Mouse (Mus musculus) forebrain, embryonic 11.5 days (tissue): ENCODE measurements at regions not wholly inside any gene's neighbourhood (a gene's known extent, or its start where the extent isn't known, plus 50 kb on each side); places are given as distances from the start of the nearest gene placed in this dataset.

ENCODE experiments used
- ATAC-seq: fragments of 200-750 bp; cut with Nextera tagmentation; replicated peaks from 2 replicates; pipeline ENCODE4 v1.8.0; 2017; ENCODE audit warnings: moderate TSS enrichment; ENCODE audit not compliant: low FRiP score
- DNase-seq: peaks from one replicate; pipeline ENCODE4 v3.0.0-alpha.2; 2017; ENCODE audit warnings: low spot score
- H3K27ac ChIP-seq: fragments of 300-500 bp; sonication (generic); 2 replicates; pipeline ENCODE4 v1.5.1; 2014; ENCODE audit warnings: low read depth, low read length
- H3K27me3 ChIP-seq: fragments of 300-500 bp; sonication (generic); 2 replicates; pipeline ENCODE4 v1.6.1; 2014; ENCODE audit warnings: mild to moderate bottlenecking, low read length, mixed read lengths; ENCODE audit not compliant: control insufficient read depth, insufficient read depth
- H3K36me3 ChIP-seq: fragments of 300-500 bp; sonication (generic); 2 replicates; pipeline ENCODE4 v1.6.1; 2014; ENCODE audit warnings: mild to moderate bottlenecking, low read length, moderate library complexity, mixed read lengths; ENCODE audit not compliant: control insufficient read depth, insufficient read depth
- H3K4me1 ChIP-seq: fragments of 300-500 bp; sonication (generic); replicated peaks from 2 replicates; pipeline ENCODE4 v1.6.1; 2014; ENCODE audit warnings: low read length, mixed read lengths; ENCODE audit not compliant: control insufficient read depth, insufficient read depth
- H3K4me2 ChIP-seq: fragments of 300-500 bp; sonication (generic); 2 replicates; pipeline ENCODE4 v1.6.1; 2014; ENCODE audit warnings: low read depth, mild to moderate bottlenecking, low read length, moderate library complexity, mixed read lengths; ENCODE audit not compliant: severe bottlenecking
- H3K4me3 ChIP-seq: fragments of 300-500 bp; sonication (generic); 2 replicates; pipeline ENCODE4 v1.5.1; 2014; ENCODE audit warnings: low read depth, low read length
- H3K9ac ChIP-seq: fragments of 300-500 bp; sonication (generic); 2 replicates; pipeline ENCODE4 v1.6.1; 2014; ENCODE audit warnings: low read length
- H3K9me3 ChIP-seq: fragments of 300-500 bp; sonication (generic); 2 replicates; pipeline ENCODE4 v1.6.1; 2016; ENCODE audit warnings: low read length, mixed read lengths; ENCODE audit not compliant: control insufficient read depth
- WGBS: fragments of 180-500 bp; shearing (Covaris S2); extraction: QIAGEN DNeasy Blood & Tissue Kit; methylation state at CpG from one replicate; pipeline ENCODE4 v1.1.7; 2014; 5-methylcytosine and 5-hydroxymethylcytosine counted together

DNA sequence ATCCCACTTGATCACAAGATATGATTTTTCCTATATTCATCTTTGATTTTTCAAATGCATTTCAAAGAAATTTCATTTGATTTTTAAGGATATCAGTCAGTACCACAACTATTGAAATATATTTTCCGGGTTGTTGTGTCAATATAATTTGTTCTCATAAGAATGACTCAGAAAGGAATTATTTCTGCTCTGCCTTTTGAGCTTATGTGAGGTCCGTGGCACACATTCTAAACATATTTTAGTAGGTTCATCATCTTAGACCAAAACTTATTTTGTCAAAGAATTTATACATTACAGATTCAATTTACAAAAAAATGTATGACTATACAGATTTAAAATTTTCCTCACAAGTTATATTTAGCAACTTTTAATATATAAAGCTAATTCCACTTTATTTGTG, 119.5 kb upstream of the Ntf3 start:
- H3K4me1 ChIP-seq: no peaks in the 10 kb centered on the region
- no peak overlapping the region for H3K4me2 ChIP-seq
- H3K9me3 ChIP-seq: no peaks in the 10 kb centered on the region
- no peaks in the 10 kb centered on the region for H3K27me3 ChIP-seq
- ATAC-seq (no peak), DNase-seq (no peak)
- H3K36me3 ChIP-seq: no peaks in the 10 kb centered on the region
- no peak overlapping the region for H3K27ac ChIP-seq
- no peak overlapping the region for H3K9ac ChIP-seq
- no peak overlapping the region for H3K4me3 ChIP-seq
- WGBS: 84% methylated on average over 2 of the region's 2 CpGs

DNA sequence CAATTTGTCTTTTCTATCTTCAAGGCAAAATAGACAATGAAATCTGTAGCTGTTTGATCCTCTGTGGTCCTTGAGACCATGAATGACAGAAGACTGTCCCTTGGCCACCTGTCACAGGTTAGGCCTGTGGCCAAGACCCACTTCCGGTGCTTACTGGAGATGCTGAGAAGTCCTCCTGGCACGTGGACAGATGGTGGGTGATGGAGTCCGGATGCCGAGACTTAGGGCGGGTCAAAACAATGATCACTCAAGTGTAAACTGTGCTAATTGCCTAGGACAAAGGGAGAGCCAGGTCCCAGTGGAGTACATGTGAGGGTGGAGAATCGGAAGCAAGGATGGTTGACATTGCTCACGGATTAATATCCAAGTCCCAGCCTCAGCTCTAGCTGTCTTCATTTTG, 117.7 kb upstream of the Ntf3 start:
- Histone ChIP-seq H3K4me3 (no peak overlapping the region), H3K36me3 (no peaks in the 10 kb centered on the region), H3K27ac (no peak overlapping the region), H3K9me3 (no peaks in the 10 kb centered on the region), H3K4me1 (no peaks in the 10 kb centered on the region), H3K9ac (no peak overlapping the region), H3K27me3 (no peaks in the 10 kb centered on the region), H3K4me2 (no peak overlapping the region)
- DNase-seq (no peak), ATAC-seq (no peak)
- WGBS: 71% methylated on average over 7 of the region's 7 CpGs

DNA sequence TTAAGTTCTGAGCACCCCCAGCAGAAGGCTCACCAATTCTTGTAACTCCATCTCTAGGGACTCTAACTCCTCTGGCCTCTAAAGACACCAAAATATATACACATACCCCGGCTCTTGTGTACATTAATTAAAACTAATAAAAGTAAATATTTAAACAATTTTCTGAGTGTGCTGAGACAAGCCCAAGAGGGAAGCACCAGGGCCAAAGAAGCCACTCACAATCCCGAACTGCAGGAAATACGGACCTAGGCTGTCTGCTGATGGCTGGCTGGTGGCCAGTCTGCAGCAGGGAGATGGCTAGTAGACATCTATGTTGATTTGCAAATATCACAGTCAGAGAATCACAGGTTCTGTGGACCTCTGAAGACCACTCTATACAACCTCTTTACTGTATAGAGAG, 113.6 kb upstream of the Ntf3 start:
- no peak overlapping the region for H3K9ac ChIP-seq
- DNase-seq (no peak), ATAC-seq (no peak)
- no peaks in the 10 kb centered on the region for H3K9me3 ChIP-seq
- no peaks in the 10 kb centered on the region for H3K4me1 ChIP-seq
- no peaks in the 10 kb centered on the region for H3K36me3 ChIP-seq
- no peak overlapping the region for H3K4me3 ChIP-seq
- no peak overlapping the region for H3K27ac ChIP-seq
- H3K4me2 ChIP-seq: no peak overlapping the region
- 87% methylated on average over 3 of the region's 3 CpGs for WGBS
- H3K27me3 ChIP-seq: no peaks in the 10 kb centered on the region

DNA sequence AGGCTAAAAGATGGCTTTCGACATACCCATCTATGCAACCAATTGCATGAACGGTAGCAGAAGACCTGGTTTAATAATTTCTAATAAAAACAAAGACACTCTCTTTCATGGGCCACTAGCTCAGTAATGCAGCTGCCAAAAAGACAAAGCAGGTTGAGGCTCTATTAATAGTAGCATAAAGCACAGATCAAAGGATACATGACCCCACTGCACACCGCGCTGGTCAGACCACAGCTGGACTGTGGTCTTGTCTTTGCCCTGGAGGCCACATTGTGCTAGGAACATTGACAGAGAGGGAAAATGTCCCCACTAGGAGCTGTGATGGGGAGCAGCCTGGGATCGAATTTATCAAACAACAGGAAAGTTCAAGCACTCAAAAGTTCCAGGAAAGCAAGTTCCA, 79.3 kb upstream of the Ntf3 start:
- no peaks in the 10 kb centered on the region for H3K27me3 ChIP-seq
- H3K9ac ChIP-seq: no peak overlapping the region
- H3K4me1 ChIP-seq: no peaks in the 10 kb centered on the region
- no peak for DNase-seq
- H3K4me2 ChIP-seq: no peak overlapping the region
- no peak overlapping the region for H3K27ac ChIP-seq
- H3K36me3 ChIP-seq: no peaks in the 10 kb centered on the region
- H3K4me3 ChIP-seq: no peak overlapping the region
- ATAC-seq: no peak
- no peaks in the 10 kb centered on the region for H3K9me3 ChIP-seq
- WGBS: 73% methylated on average over 5 of the region's 5 CpGs

DNA sequence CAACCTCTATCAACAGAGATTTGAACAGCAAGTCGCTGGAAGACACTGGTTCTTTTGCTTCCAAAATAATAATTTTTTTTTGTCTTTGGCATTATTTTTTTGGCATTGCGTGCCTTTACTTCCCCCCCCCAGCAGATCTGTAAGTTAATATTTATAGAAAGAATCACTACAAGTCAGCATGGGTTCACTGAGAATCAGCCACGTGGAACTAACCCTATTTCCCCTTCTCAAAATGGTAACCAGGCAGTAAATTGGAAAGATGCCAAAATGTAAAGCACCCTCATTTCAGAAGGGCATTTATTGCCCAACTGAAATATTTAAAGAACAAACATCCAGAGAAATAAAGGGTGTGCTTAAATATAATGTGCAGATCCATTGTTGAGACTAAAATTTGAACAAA, 78.7 kb upstream of the Ntf3 start:
- Histone ChIP-seq H3K4me3 (no peak overlapping the region), H3K9ac (no peak overlapping the region), H3K27me3 (no peaks in the 10 kb centered on the region), H3K9me3 (no peaks in the 10 kb centered on the region), H3K36me3 (no peaks in the 10 kb centered on the region), H3K4me1 (no peaks in the 10 kb centered on the region), H3K4me2 (no peak overlapping the region), H3K27ac (no peak overlapping the region)
- 70% methylated on average over 3 of the region's 3 CpGs for WGBS
- no peak for ATAC-seq
- DNase-seq: no peak

DNA sequence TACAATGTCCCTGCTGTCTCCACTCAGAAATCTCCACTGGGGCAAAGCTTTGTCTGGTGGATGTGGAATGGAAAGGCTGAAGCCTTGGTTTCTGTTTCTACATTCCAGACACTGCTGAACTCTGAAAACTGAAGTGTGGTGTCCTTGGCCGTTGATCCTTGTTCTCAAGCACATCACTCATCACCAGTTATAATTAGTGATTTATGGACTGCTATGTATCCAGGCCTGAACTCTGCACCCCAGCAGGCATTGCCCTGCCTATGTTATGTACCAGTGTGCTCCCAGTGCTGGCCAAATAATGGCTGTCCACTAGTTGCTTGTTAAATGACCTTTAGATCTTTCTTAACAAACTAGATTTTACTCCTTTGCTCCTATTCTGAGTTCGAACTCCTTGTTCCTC, 75.6 kb upstream of the Ntf3 start:
- no peak overlapping the region for H3K9ac ChIP-seq
- H3K4me1 ChIP-seq: no peaks in the 10 kb centered on the region
- no peaks in the 10 kb centered on the region for H3K27me3 ChIP-seq
- H3K4me2 ChIP-seq: no peak overlapping the region
- no peak for DNase-seq
- 90% methylated on average over 2 of the region's 2 CpGs for WGBS
- no peaks in the 10 kb centered on the region for H3K9me3 ChIP-seq
- no peak overlapping the region for H3K4me3 ChIP-seq
- no peak for ATAC-seq
- H3K36me3 ChIP-seq: no peaks in the 10 kb centered on the region
- H3K27ac ChIP-seq: no peak overlapping the region

DNA sequence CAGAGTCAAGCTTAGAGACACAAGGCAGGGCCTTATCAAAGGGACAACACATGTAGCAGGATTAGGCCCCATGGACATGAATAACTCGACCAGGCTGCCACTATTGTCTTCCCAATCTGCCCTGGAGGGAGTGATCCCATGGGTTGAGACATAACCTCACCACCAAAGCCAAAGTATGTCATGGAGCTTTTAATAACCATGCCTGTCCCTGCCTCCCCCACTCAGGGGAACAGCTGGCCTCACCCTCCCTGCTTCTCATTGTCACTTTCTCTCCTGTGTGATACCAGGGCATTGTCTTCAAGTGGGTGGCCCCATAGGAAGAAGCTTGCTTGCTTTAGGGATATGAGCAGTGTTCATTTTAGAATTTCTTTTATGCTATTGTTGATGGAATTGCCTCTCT, 73.5 kb upstream of the Ntf3 start:
- WGBS: 54% methylated on average over 1 of the region's 1 CpGs

More for the DNA sequence above, 73.5 kb upstream of the Ntf3 start:
- DNase-seq (no peak), ATAC-seq (no peak)
- Histone ChIP-seq H3K4me1 (no peaks in the 10 kb centered on the region), H3K9ac (no peak overlapping the region), H3K27me3 (no peaks in the 10 kb centered on the region), H3K27ac (no peak overlapping the region), H3K9me3 (no peaks in the 10 kb centered on the region), H3K36me3 (no peaks in the 10 kb centered on the region), H3K4me3 (no peak overlapping the region), H3K4me2 (no peak overlapping the region)
